Mouse (Mus musculus) heart, postnatal 36 days (tissue): Measurements from ENCODE around the gene Itpkb. TPM values are rescaled to one million over a fixed set of nuclear protein-coding genes. Genes with fewer than 3 reads are reported as not detected.

Source experiments
- DNase-seq, 2 experiments: peaks; one replicate each; pipeline ENCODE4 v3.0.0; 2021 to 2022
- intact Hi-C: fragments of 180-260 bp; cut with DNase I; formaldehyde crosslinking; loops from one replicate; pipeline ENCODE4 v1.15.1; 2025
- total RNA-seq, 2 experiments: library from RNA; stranded (reverse); gene quantifications; 2 replicates each; pipeline ENCODE4 v1.2.3; 2021

The Itpkb gene
- total RNA-seq, 2 experiments from 2014 or later: 55.1 to 60.7 TPM

- DNase-seq: no peak
- intact Hi-C loops: loop anchor here (1.0 kb wide), 2 partner anchors 78 to 140 kb away; partner anchors contain the start of gene Itpkb
Observed at GRCm38 (mm10) chr1:180407727-180408719, 77.7 kb downstream of the Itpkb start.

- no peak for DNase-seq
- intact Hi-C loops: no loop called here
Observed at GRCm38 (mm10) chr1:180408832-180409231, 78.5 kb downstream of the Itpkb start.

- DNase-seq: no peak
- intact Hi-C loops: no loop called here
Observed at GRCm38 (mm10) chr1:180409771-180410170, 79.5 kb downstream of the Itpkb start.

DNA sequence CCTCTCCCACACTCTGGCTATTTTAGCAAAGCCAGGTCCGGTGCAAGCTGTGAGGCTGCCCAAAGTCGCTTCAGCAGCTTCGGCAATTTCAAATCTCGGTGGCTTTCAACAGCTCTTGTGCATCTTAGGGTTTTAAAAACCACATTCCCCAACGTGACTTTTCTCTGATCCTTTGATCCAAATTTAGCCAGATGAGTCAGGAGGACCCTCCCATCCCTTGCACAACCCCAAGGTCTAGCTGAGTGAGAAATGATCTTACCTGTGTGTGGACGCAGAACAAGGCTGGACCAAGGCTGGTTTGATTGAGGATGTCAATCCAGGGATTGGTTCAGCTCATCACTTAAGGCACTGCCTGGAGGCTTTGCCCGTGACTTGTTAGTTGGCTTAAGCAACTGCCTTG, 80.0 kb downstream of the Itpkb start:
- no peak for DNase-seq
- intact Hi-C loops: no loop called here

DNA sequence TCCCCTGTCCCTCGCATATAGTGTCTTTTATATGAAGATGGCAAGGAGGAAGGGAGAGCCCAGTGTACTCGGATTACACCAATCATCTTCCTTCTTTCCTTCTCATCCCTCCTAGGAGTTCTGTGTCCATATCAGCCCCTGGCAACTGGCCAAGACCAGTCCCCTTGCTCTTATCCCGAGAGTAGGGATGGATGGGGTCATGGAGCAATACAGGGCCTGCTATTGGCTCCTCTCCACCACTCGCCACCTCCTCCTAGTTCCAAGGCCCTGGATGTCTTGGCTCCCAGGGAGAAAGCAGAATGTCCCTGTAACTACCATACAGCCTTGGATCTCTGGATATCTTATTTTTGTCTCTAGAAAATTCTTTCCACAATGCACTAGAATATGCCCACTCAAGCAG, 84.8 kb downstream of the Itpkb start:
- intact Hi-C loops: no loop called here
- DNase-seq: no peak

GRCm38 (mm10) chr1:180415836-180416235, 85.6 kb downstream of the Itpkb start:
- DNase-seq: no peak
- intact Hi-C loops: loop anchor here (2.0 kb wide), 1 partner anchor 75 kb away; no protein-coding TSS in a partner anchor

- intact Hi-C loops: loop anchor here (2.0 kb wide), 1 partner anchor 76 kb away; no protein-coding TSS in a partner anchor
- no peak for DNase-seq
Observed at GRCm38 (mm10) chr1:180417118-180417517, 86.8 kb downstream of the Itpkb start.

GRCm38 (mm10) chr1:180419059-180419458, 88.8 kb downstream of the Itpkb start:
- no peak for DNase-seq
- intact Hi-C loops: no loop called here

- intact Hi-C loops: no loop called here
- no peak for DNase-seq
Observed at GRCm38 (mm10) chr1:180420496-180421164, 90.3 kb downstream of the Itpkb start.

GRCm38 (mm10) chr1:180421165-180421909, 91.1 kb downstream of the Itpkb start:
- intact Hi-C loops: no loop called here
- no peak for DNase-seq

DNA sequence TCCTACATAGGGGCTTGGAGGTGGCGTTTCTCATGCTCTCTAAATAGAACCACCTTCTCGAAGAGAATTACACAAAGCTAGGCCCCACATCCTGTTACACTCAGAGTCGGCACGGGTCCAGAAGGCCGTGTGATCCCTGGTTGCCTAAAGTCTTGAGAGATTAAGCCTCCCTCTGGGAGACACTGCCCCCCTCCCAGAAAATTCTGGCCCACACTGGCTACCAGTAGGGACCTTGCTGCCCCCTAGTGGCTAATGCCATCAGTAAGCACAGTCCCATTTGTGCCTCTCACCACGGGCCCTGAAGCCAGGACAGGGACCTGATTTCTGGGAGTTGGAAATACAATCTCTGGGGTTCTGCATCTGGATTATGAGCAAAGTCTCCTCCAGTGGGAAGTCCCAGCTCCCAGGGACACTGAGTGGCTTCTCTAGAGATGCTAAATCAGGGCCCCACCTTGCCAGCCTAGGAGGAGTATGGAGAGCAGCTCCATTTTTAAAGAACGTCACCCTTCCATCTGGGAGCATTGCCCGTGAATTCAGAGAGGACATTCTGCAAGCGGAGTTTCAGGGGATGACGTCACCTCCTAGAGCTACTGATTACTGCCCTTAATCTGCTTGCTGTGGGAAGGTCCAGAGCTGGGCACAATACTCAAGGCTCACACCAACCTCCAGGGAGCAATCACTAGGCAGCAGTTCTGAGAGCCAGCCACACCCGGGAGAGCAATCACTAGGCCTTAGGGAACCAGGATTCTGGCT, 92.0 kb downstream of the Itpkb start:
- peak; percentile 82 to 84 for DNase-seq
- intact Hi-C loops: loop anchor here (1.0 kb wide), 1 partner anchor 154 kb away; no protein-coding TSS in a partner anchor

GRCm38 (mm10) chr1:180423008-180423639, 92.8 kb downstream of the Itpkb start:
- no peak for DNase-seq
- intact Hi-C loops: loop anchor here (1.0 kb wide), 1 partner anchor 87 kb away; no protein-coding TSS in a partner anchor

DNA sequence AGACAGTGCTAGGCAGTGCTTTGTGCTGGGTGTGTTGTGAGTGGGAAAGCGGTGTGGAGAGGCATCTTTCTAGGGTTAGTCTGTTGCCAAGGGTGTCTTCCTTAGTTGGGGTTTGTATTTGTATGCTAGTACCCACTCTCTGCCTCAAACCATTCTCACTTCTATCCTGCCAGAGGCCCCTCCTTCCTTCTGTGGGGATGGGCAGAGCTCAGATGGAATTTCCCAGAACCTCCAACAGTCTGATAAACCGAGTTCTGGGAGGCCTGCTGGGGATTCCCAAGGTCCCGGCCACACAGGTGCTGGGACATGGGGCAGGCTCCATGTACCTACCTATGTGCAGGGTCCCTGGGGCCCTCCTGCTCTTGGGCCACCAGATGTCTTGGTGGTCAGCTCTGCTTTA, 93.6 kb downstream of the Itpkb start:
- intact Hi-C loops: loop anchor here (1.0 kb wide), 1 partner anchor 88 kb away; no protein-coding TSS in a partner anchor
- no peak for DNase-seq

DNA sequence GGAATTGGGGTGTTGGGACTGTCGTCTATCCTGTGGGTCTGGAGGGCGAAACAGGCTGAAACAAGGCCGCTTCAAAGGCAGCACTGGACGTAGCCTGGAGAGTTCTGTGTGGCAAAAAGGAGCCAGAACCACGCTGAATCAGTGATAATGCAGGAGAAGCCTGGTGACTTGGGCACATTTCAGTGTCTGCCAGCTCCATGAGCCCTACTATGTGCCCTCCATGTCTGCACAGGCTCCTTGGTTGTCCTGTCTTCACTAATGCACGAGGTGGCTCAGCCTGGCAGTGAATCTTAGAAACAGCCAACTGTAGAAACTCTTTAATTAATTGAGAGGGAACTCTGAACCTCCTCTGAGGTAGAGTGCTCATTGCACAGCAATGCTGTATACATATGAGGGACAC, 96.1 kb downstream of the Itpkb start:
- intact Hi-C loops: no loop called here
- no peak for DNase-seq

- DNase-seq: no peak
- intact Hi-C loops: loop anchor here (1.0 to 2.0 kb wide), 2 partner anchors 41 to 159 kb away; no protein-coding TSS in a partner anchor
Observed at GRCm38 (mm10) chr1:180427685-180428084, 97.4 kb downstream of the Itpkb start.

- DNase-seq: peak; percentile 75
- intact Hi-C loops: loop anchor here (1.0 to 2.0 kb wide), 2 partner anchors 41 to 160 kb away; no protein-coding TSS in a partner anchor
Observed at GRCm38 (mm10) chr1:180428101-180428712, 97.9 kb downstream of the Itpkb start.

DNA sequence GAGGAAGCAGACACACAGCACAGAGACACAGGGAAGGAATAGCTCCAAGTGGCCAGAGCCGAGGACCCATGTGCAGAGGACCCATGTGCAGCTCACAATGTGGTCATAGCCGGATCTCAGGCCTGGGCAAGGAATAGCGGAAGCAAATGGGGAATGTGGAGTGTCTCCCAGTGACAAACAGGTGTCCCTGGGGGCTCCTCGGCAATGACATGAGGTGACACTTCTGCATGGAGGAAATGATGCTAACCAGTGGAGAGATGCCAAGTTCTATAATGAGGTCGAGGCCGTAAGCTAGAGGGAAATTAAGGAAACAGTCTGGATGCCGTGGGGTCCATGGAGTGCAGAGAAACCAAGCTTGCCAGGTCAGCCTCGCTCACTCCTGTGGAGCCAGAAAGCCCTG, 98.6 kb downstream of the Itpkb start:
- intact Hi-C loops: loop anchor here (1.0 to 2.0 kb wide), 2 partner anchors 42 to 161 kb away; no protein-coding TSS in a partner anchor
- no peak for DNase-seq

GRCm38 (mm10) chr1:180429819-180430218, 99.5 kb downstream of the Itpkb start:
- DNase-seq: no peak
- intact Hi-C loops: loop anchor here (2.0 to 5.0 kb wide), 2 partner anchors 43 to 332 kb away; no protein-coding TSS in a partner anchor
